Mouse (Mus musculus) heart, embryonic 13.5 days (tissue): ENCODE measurements at regions not wholly inside any gene's neighbourhood (a gene's known extent, or its start where the extent isn't known, plus 50 kb on each side); places are given as distances from the start of the nearest gene placed in this dataset.

Source experiments
- ATAC-seq: fragments of 200-750 bp; cut with Nextera tagmentation; 2 replicates; pipeline ENCODE4 v1.8.0; 2017; ENCODE audit warnings: moderate TSS enrichment; ENCODE audit not compliant: insufficient number of reproducible peaks, low FRiP score, low TSS enrichment; ENCODE audit errors: extremely low read depth
- H3K27ac ChIP-seq: fragments of 300-500 bp; sonication (generic); replicated peaks from 2 replicates; pipeline ENCODE4 v1.5.1; 2015; ENCODE audit warnings: moderate library complexity, mild to moderate bottlenecking, inconsistent platforms
- H3K27me3 ChIP-seq: fragments of 300-500 bp; sonication (generic); replicated peaks from 2 replicates; pipeline ENCODE4 v1.6.1; 2015; ENCODE audit warnings: mild to moderate bottlenecking, inconsistent platforms
- H3K36me3 ChIP-seq: fragments of 300-500 bp; sonication (generic); 2 replicates; pipeline ENCODE4 v1.6.1; 2015; ENCODE audit warnings: mild to moderate bottlenecking, inconsistent platforms
- H3K4me1 ChIP-seq: fragments of 300-500 bp; sonication (generic); 2 replicates; pipeline ENCODE4 v1.6.1; 2015; ENCODE audit warnings: inconsistent platforms
- H3K4me2 ChIP-seq: fragments of 300-500 bp; sonication (generic); 2 replicates; pipeline ENCODE4 v1.6.1; 2015; ENCODE audit warnings: inconsistent platforms, mild to moderate bottlenecking, moderate library complexity
- H3K4me3 ChIP-seq: fragments of 300-500 bp; sonication (generic); 2 replicates; pipeline ENCODE4 v1.5.1; 2015; ENCODE audit warnings: moderate library complexity, mild to moderate bottlenecking, inconsistent platforms
- H3K9ac ChIP-seq: fragments of 300-500 bp; sonication (generic); 2 replicates; pipeline ENCODE4 v1.6.1; 2015; ENCODE audit warnings: inconsistent platforms, mild to moderate bottlenecking, moderate library complexity
- H3K9me3 ChIP-seq: fragments of 300-500 bp; sonication (generic); 2 replicates; pipeline ENCODE4 v1.6.1; 2016; ENCODE audit warnings: inconsistent platforms
- WGBS: fragments of 180-500 bp; shearing (Covaris S2); methylation state at CpG from one replicate; pipeline ENCODE4 v1.1.7; 2015; ENCODE audit warnings: mixed read lengths; 5-methylcytosine and 5-hydroxymethylcytosine counted together

DNA sequence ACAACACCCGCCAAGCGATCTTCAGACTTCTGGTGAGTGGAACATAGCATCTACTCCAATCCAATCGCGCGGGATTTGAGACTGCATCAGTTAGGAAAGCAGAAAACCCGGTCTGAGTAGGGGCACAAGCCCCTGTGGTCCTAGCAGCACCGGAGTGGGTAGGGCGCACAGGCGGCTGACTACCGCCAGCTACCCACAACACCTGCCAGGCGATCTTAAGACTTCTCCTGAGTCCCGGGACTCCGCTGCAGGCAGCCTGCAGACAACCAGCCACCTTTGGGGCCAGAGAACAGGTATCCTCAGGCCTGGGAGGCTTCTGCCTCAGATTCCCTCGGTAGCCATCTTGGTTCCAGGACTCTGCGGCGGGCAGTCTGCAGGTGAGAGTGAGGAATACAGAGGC lies 208.2 kb upstream of the Pdzrn3 start:
- H3K4me3 ChIP-seq: no peak overlapping the region
- no peaks in the 10 kb centered on the region for H3K27me3 ChIP-seq
- no peaks in the 10 kb centered on the region for H3K9me3 ChIP-seq
- ATAC-seq: no peak
- 64% methylated on average over 16 of the region's 16 CpGs for whole genome bisulfite sequencing
- H3K36me3 ChIP-seq: no peaks in the 10 kb centered on the region
- H3K4me1 ChIP-seq: no peaks in the 10 kb centered on the region
- no peak overlapping the region for H3K27ac ChIP-seq
- no peak overlapping the region for H3K4me2 ChIP-seq
- H3K9ac ChIP-seq: no peak overlapping the region

DNA sequence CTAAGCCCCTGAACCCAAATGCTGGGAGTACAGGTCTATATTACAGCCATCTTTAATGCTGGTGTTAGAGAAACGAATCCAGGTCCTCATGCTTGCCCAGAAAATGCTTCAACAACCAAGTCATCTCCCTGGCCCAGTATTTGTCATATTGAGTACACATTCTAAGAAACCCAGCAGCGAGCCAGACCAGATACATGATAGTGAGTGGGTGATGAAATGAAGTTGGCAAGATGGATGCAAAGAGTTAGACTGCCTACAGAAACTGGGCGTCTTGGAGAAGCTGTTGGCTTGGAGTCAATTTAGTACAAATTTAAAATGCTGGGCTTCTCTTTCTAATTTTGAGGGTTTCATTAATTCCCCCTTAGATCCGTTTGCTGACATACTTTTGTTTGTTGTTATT lies 203.1 kb upstream of the Pdzrn3 start:
- H3K36me3 ChIP-seq: no peaks in the 10 kb centered on the region
- H3K9me3 ChIP-seq: no peaks in the 10 kb centered on the region
- H3K4me3 ChIP-seq: no peak overlapping the region
- H3K4me1 ChIP-seq: no peaks in the 10 kb centered on the region
- no peak overlapping the region for H3K4me2 ChIP-seq
- H3K9ac ChIP-seq: no peak overlapping the region
- no peaks in the 10 kb centered on the region for H3K27me3 ChIP-seq
- no peak for ATAC-seq
- 55% methylated on average over 4 of the region's 4 CpGs for WGBS
- H3K27ac ChIP-seq: no peak overlapping the region

DNA sequence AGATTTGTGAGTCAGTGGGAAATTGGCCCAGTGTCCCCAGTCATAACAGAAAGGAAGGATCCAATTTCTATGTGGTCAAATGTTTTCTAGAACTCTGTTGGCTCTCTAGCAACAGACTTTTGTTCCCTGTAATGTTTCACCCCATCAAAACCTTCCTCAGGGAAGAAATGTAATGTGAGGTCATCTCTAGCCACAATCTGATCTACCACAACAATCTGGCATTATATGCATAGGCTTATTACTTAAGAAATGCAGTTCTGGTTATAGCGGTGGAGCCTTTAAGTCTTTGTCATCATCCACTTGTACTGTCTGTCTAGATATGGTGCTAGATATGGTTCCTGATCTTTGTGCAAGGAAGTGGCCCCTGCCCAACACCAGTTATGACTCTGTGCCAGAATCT lies 178.4 kb upstream of the Pdzrn3 start:
- Histone ChIP-seq H3K27me3 (no peaks in the 10 kb centered on the region), H3K4me1 (peaks cover 11% of the 10 kb centered on the region), H3K4me2 (no peak overlapping the region), H3K36me3 (no peaks in the 10 kb centered on the region), H3K9me3 (no peaks in the 10 kb centered on the region), H3K4me3 (no peak overlapping the region), H3K27ac (no peak overlapping the region), H3K9ac (no peak overlapping the region)
- ATAC-seq: no peak
- 89% methylated on average over 1 of the region's 1 CpGs for WGBS

- Histone ChIP-seq H3K4me1 (peaks cover 11% of the 10 kb centered on the region), H3K27ac (peak overlapping the region; percentile 45; the same call in 1 of the 2 replicates), H3K27me3 (no peaks in the 10 kb centered on the region), H3K36me3 (no peaks in the 10 kb centered on the region), H3K4me3 (no peak overlapping the region), H3K9me3 (no peaks in the 10 kb centered on the region), H3K4me2 (no peak overlapping the region), H3K9ac (no peak overlapping the region)
- WGBS: 23% methylated on average over 2 of the region's 2 CpGs
- ATAC-seq: no peak
Observed at GRCm38 (mm10) chr6:101554965-101555604, 177.4 kb upstream of the Pdzrn3 start.

- no peak overlapping the region for H3K9ac ChIP-seq
- WGBS: 33% methylated on average over 7 of the region's 7 CpGs
- H3K9me3 ChIP-seq: no peaks in the 10 kb centered on the region
- no peak overlapping the region for H3K27ac ChIP-seq
- ATAC-seq: no peak
- no peak overlapping the region for H3K4me3 ChIP-seq
- H3K27me3 ChIP-seq: no peaks in the 10 kb centered on the region
- peaks cover 10% of the 10 kb centered on the region for H3K4me1 ChIP-seq
- no peaks in the 10 kb centered on the region for H3K36me3 ChIP-seq
- no peak overlapping the region for H3K4me2 ChIP-seq
Observed at GRCm38 (mm10) chr6:101550501-101551268, 173.0 kb upstream of the Pdzrn3 start.

DNA sequence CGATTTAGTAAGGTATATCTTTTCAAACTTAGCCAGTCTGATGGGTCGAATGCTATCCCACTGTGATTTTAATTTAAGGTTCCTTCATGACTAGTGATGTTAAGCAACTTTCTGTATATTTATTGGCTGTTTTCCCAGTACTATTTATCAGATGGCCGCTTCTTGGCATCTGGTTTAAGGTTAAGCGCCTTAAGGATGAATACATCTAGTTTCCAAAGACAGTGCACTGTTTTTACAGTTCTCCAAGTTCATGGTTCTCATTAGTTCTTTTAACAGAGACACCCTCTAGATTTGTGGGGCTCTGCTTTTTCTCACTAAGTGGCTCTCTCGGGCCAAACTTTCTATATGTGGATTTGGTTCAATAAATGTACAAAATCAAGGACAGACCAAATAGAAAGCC lies 159.9 kb upstream of the Pdzrn3 start:
- H3K27ac ChIP-seq: no peak overlapping the region
- WGBS: 69% methylated on average over 5 of the region's 5 CpGs
- H3K27me3 ChIP-seq: no peaks in the 10 kb centered on the region
- H3K9ac ChIP-seq: no peak overlapping the region
- no peaks in the 10 kb centered on the region for H3K9me3 ChIP-seq
- H3K36me3 ChIP-seq: no peaks in the 10 kb centered on the region
- no peak overlapping the region for H3K4me2 ChIP-seq
- no peak for ATAC-seq
- H3K4me3 ChIP-seq: no peak overlapping the region
- H3K4me1 ChIP-seq: peaks cover 3% of the 10 kb centered on the region

- WGBS: 49% methylated on average over 9 of the region's 9 CpGs
- H3K36me3 ChIP-seq: no peaks in the 10 kb centered on the region
- H3K4me2 ChIP-seq: no peak overlapping the region
- no peak for ATAC-seq
- H3K27ac ChIP-seq: no peak overlapping the region
- H3K4me3 ChIP-seq: no peak overlapping the region
- H3K4me1 ChIP-seq: peaks cover 15% of the 10 kb centered on the region
- no peaks in the 10 kb centered on the region for H3K9me3 ChIP-seq
- no peaks in the 10 kb centered on the region for H3K27me3 ChIP-seq
- no peak overlapping the region for H3K9ac ChIP-seq
Observed at GRCm38 (mm10) chr6:101534214-101535052, 156.7 kb upstream of the Pdzrn3 start.

DNA sequence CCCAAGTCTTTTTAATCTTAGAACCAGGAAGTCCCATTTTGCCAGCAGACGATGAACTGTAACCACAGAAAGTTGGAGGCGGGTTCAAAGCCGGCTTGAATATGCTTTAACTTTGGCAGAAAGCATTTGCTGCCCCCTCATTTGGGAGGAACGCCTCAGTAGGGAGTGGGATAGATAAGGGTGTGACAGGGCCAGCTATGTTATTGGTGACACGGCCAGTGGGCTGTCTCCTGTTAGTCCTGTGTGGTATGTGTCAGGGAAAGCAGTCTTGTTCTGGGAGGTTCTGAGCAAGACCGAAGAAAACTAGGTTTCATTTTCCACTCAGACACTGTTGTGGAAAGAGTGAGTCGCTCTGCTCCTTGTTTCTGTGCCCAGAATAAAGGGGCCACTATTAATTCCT lies 154.7 kb upstream of the Pdzrn3 start:
- WGBS: 15% methylated on average over 7 of the region's 7 CpGs
- Histone ChIP-seq H3K9ac (peak overlapping the region; percentile 66), H3K36me3 (no peaks in the 10 kb centered on the region), H3K4me1 (peaks cover 15% of the 10 kb centered on the region), H3K27ac (peak overlapping the region; percentile 58), H3K4me2 (peak overlapping the region; percentile 62), H3K4me3 (peak overlapping the region; percentile 31), H3K27me3 (no peaks in the 10 kb centered on the region), H3K9me3 (no peaks in the 10 kb centered on the region)
- ATAC-seq: no peak; the same call in 1 of the 2 replicates

GRCm38 (mm10) chr6:101531914-101532313 lies 154.2 kb upstream of the Pdzrn3 start:
- H3K4me1 ChIP-seq: peaks cover 15% of the 10 kb centered on the region
- peak overlapping the region; percentile 66; the same call in 1 of the 2 replicates for H3K9ac ChIP-seq
- no peaks in the 10 kb centered on the region for H3K9me3 ChIP-seq
- ATAC-seq: no peak
- H3K4me3 ChIP-seq: no peak overlapping the region
- peak overlapping the region; percentile 62 for H3K4me2 ChIP-seq
- no peaks in the 10 kb centered on the region for H3K36me3 ChIP-seq
- peak overlapping the region; percentile 58 for H3K27ac ChIP-seq
- H3K27me3 ChIP-seq: no peaks in the 10 kb centered on the region
- 63% methylated on average over 5 of the region's 5 CpGs for WGBS

- no peak overlapping the region for H3K9ac ChIP-seq
- no peaks in the 10 kb centered on the region for H3K27me3 ChIP-seq
- peaks cover 11% of the 10 kb centered on the region for H3K4me1 ChIP-seq
- H3K9me3 ChIP-seq: no peaks in the 10 kb centered on the region
- WGBS: 60% methylated on average over 2 of the region's 2 CpGs
- no peak overlapping the region for H3K4me2 ChIP-seq
- no peak overlapping the region for H3K27ac ChIP-seq
- no peaks in the 10 kb centered on the region for H3K36me3 ChIP-seq
- H3K4me3 ChIP-seq: no peak overlapping the region
- ATAC-seq: no peak
Observed at GRCm38 (mm10) chr6:101525129-101525528, 147.4 kb upstream of the Pdzrn3 start.

DNA sequence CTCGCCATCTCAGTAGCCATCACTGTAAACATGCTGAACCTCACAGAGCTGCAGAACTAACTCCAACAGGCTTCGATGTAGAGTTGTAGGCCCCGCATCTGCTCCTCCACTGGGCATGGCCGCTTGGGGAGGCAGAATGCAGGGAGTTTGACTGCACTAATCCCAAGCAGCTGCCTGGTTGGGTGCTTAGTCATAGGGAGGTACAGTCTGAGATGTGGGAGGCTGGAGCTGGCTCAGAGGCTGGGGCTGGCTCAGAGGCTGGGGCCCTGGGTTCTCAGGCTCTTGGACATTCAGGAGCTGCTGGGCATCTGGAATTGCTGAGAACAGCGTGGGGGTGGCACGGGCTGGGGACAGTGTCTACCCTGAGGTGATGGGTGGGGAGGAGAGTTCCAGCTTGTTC lies 143.6 kb upstream of the Pdzrn3 start:
- no peak overlapping the region for H3K4me2 ChIP-seq
- no peaks in the 10 kb centered on the region for H3K9me3 ChIP-seq
- H3K4me1 ChIP-seq: peaks cover 29% of the 10 kb centered on the region
- H3K27ac ChIP-seq: no peak overlapping the region
- H3K4me3 ChIP-seq: no peak overlapping the region
- 85% methylated on average over 6 of the region's 6 CpGs for WGBS
- ATAC-seq: no peak
- H3K36me3 ChIP-seq: no peaks in the 10 kb centered on the region
- H3K27me3 ChIP-seq: no peaks in the 10 kb centered on the region
- H3K9ac ChIP-seq: no peak overlapping the region
